Mouse (Mus musculus): ENCODE data around the gene Smim4. TPM values are rescaled to one million over a fixed set of nuclear protein-coding genes. Genes with fewer than 3 reads are reported as not detected.
A peak's percentile ranks its signal among the peaks of the same experiment; 100 is the strongest.

The Smim4 gene
- polyA plus RNA-seq, 1 experiment from 2014 or later: 90.8 TPM

GRCm38 (mm10) chr14:31165991-31166630, 37.4 kb upstream of the Smim4 start:
- 20% methylated on average over 10 of the region's 10 CpGs for WGBS (ENCODE audit: insufficient replicate concordance)
- H3K9me3 ChIP-seq (replicated peaks): no peaks in the 10 kb centered on the region
- H3K4me2 ChIP-seq: peak overlapping the region; percentile 26
- DNase-seq (no peak), ATAC-seq (ENCODE audit: low read depth) (peak; percentile 26; the same call in 1 of the 2 replicates)
- H3K4me3 ChIP-seq (replicated peaks): peak overlapping the region; percentile 32; the same call in 1 of the 2 replicates
- peaks cover 82% of the 10 kb centered on the region for H3K4me1 ChIP-seq (replicated peaks)
- peak overlapping the region; percentile 25; the same call in 1 of the 2 replicates for H3K27ac ChIP-seq
- H3K27me3 ChIP-seq: peaks cover 38% of the 10 kb centered on the region
- peaks cover 10% of the 10 kb centered on the region for H3K36me3 ChIP-seq
- peak overlapping the region; percentile 2; the same call in 1 of the 2 replicates for H3K9ac ChIP-seq

GRCm38 (mm10) chr14:31165458-31165857, 36.7 kb upstream of the Smim4 start:
- Histone ChIP-seq H3K9me3 (replicated peaks) (no peaks in the 10 kb centered on the region), H3K27me3 (peaks cover 38% of the 10 kb centered on the region), H3K4me2 (0 out of 2 replicates have a peak overlapping the region, but pooled peaks have one; percentile 6), H3K9ac (no peak overlapping the region), H3K27ac (no peak overlapping the region; the same call in 1 of the 2 replicates), H3K36me3 (peaks cover 3% of the 10 kb centered on the region), H3K4me3 (replicated peaks) (no peak overlapping the region), H3K4me1 (replicated peaks) (peaks cover 87% of the 10 kb centered on the region)
- WGBS (ENCODE audit: insufficient replicate concordance): 43% methylated on average over 7 of the region's 7 CpGs
- DNase-seq (no peak), ATAC-seq (ENCODE audit: low read depth) (no peak)

GRCm38 (mm10) chr14:31165010-31165409, 36.3 kb upstream of the Smim4 start:
- no peak for ATAC-seq (ENCODE audit: low read depth)
- Histone ChIP-seq H3K27ac (no peak overlapping the region), H3K9ac (no peak overlapping the region), H3K4me3 (replicated peaks) (no peak overlapping the region), H3K27me3 (peaks cover 38% of the 10 kb centered on the region), H3K4me2 (no peak overlapping the region), H3K4me1 (replicated peaks) (peaks cover 84% of the 10 kb centered on the region), H3K36me3 (no peaks in the 10 kb centered on the region), H3K9me3 (replicated peaks) (no peaks in the 10 kb centered on the region)
- DNase-seq: no peak
- 49% methylated on average over 2 of the region's 2 CpGs for WGBS (ENCODE audit: insufficient replicate concordance)

GRCm38 (mm10) chr14:31164067-31164466, 35.3 kb upstream of the Smim4 start:
- H3K9me3 ChIP-seq (replicated peaks): no peaks in the 10 kb centered on the region
- peaks cover 38% of the 10 kb centered on the region for H3K27me3 ChIP-seq
- ATAC-seq (ENCODE audit: low read depth) (0 out of 2 replicates have a peak, but pooled peaks have one; percentile 6), DNase-seq (peak; percentile 28)
- peak overlapping the region; percentile 19 for H3K4me2 ChIP-seq
- 0 out of 2 replicates have a peak overlapping the region, but pooled peaks have one; percentile 9 for H3K9ac ChIP-seq
- no peaks in the 10 kb centered on the region for H3K36me3 ChIP-seq
- peak overlapping the region; percentile 34 for H3K27ac ChIP-seq
- H3K4me3 ChIP-seq (replicated peaks): no peak overlapping the region
- 28% methylated on average over 8 of the region's 8 CpGs for WGBS (ENCODE audit: insufficient replicate concordance)
- H3K4me1 ChIP-seq (replicated peaks): peaks cover 79% of the 10 kb centered on the region

GRCm38 (mm10) chr14:31161638-31162037, 32.9 kb upstream of the Smim4 start:
- peak overlapping the region; percentile 43 for H3K4me2 ChIP-seq
- H3K9ac ChIP-seq: no peak overlapping the region
- peaks cover 64% of the 10 kb centered on the region for H3K4me1 ChIP-seq (replicated peaks)
- no peak overlapping the region for H3K4me3 ChIP-seq (replicated peaks)
- H3K27ac ChIP-seq: 0 out of 2 replicates have a peak overlapping the region, but pooled peaks have one; percentile 43
- no peaks in the 10 kb centered on the region for H3K36me3 ChIP-seq
- DNase-seq (no peak), ATAC-seq (ENCODE audit: low read depth) (no peak)
- H3K9me3 ChIP-seq (replicated peaks): no peaks in the 10 kb centered on the region
- 72% methylated on average over 10 of the region's 10 CpGs for WGBS (ENCODE audit: insufficient replicate concordance)
- H3K27me3 ChIP-seq: peaks cover 18% of the 10 kb centered on the region

GRCm38 (mm10) chr14:31161191-31161590, 32.4 kb upstream of the Smim4 start:
- no peak overlapping the region for H3K9ac ChIP-seq
- H3K4me1 ChIP-seq (replicated peaks): peaks cover 60% of the 10 kb centered on the region
- no peak for DNase-seq
- peak overlapping the region; percentile 43 for H3K4me2 ChIP-seq
- 71% methylated on average over 7 of the region's 7 CpGs for WGBS (ENCODE audit: insufficient replicate concordance)
- ATAC-seq (ENCODE audit: low read depth): no peak
- H3K27me3 ChIP-seq: peaks cover 15% of the 10 kb centered on the region
- peak overlapping the region; percentile 47; the same call in 1 of the 2 replicates for H3K27ac ChIP-seq
- no peak overlapping the region for H3K4me3 ChIP-seq (replicated peaks)
- H3K36me3 ChIP-seq: no peaks in the 10 kb centered on the region
- H3K9me3 ChIP-seq (replicated peaks): no peaks in the 10 kb centered on the region

GRCm38 (mm10) chr14:31160196-31161150, 31.7 kb upstream of the Smim4 start:
- no peaks in the 10 kb centered on the region for H3K9me3 ChIP-seq (replicated peaks)
- H3K4me1 ChIP-seq (replicated peaks): peaks cover 53% of the 10 kb centered on the region
- 57% methylated on average over 27 of the region's 27 CpGs for WGBS (ENCODE audit: insufficient replicate concordance)
- peak overlapping the region; percentile 43 for H3K4me2 ChIP-seq
- H3K27ac ChIP-seq: peak overlapping the region; percentile 47
- H3K4me3 ChIP-seq (replicated peaks): 0 out of 2 replicates have a peak overlapping the region, but pooled peaks have one; percentile 12
- peak; percentile 65 for ATAC-seq (ENCODE audit: low read depth)
- 0 out of 2 replicates have a peak, but pooled peaks cover 1% of the 10 kb centered on the region for H3K36me3 ChIP-seq
- DNase-seq: no peak
- H3K27me3 ChIP-seq: peaks cover 15% of the 10 kb centered on the region
- H3K9ac ChIP-seq: no peak overlapping the region

GRCm38 (mm10) chr14:31145694-31146093, 16.9 kb upstream of the Smim4 start:
- Histone ChIP-seq H3K9me3 (replicated peaks) (no peaks in the 10 kb centered on the region), H3K27ac (no peak overlapping the region), H3K4me3 (replicated peaks) (no peak overlapping the region), H3K27me3 (0 out of 2 replicates have a peak, but pooled peaks cover under 1% of the 10 kb centered on the region), H3K9ac (no peak overlapping the region), H3K4me2 (no peak overlapping the region), H3K36me3 (peaks cover 41% of the 10 kb centered on the region), H3K4me1 (replicated peaks) (no peaks in the 10 kb centered on the region)
- 87% methylated on average over 11 of the region's 11 CpGs for WGBS (ENCODE audit: insufficient replicate concordance)
- no peak for ATAC-seq (ENCODE audit: low read depth)
- DNase-seq: no peak

- no peak overlapping the region for H3K9ac ChIP-seq
- H3K27ac ChIP-seq: no peak overlapping the region
- H3K4me2 ChIP-seq: no peak overlapping the region
- no peaks in the 10 kb centered on the region for H3K4me1 ChIP-seq (replicated peaks)
- H3K36me3 ChIP-seq: peaks cover 85% of the 10 kb centered on the region
- H3K9me3 ChIP-seq (replicated peaks): no peaks in the 10 kb centered on the region
- no peaks in the 10 kb centered on the region for H3K27me3 ChIP-seq
- ATAC-seq (ENCODE audit: low read depth): no peak
- H3K4me3 ChIP-seq (replicated peaks): no peak overlapping the region
- DNase-seq: no peak
- 86% methylated on average over 14 of the region's 14 CpGs for WGBS (ENCODE audit: insufficient replicate concordance)
Measured at GRCm38 (mm10) chr14:31141011-31141410, 12.3 kb upstream of the Smim4 start.

GRCm38 (mm10) chr14:31140141-31140540, 11.4 kb upstream of the Smim4 start:
- 80% methylated on average over 15 of the region's 15 CpGs for WGBS (ENCODE audit: insufficient replicate concordance)
- Histone ChIP-seq H3K4me2 (no peak overlapping the region), H3K36me3 (peaks cover 90% of the 10 kb centered on the region), H3K9ac (no peak overlapping the region), H3K4me3 (replicated peaks) (no peak overlapping the region), H3K4me1 (replicated peaks) (no peaks in the 10 kb centered on the region), H3K27ac (no peak overlapping the region), H3K27me3 (no peaks in the 10 kb centered on the region), H3K9me3 (replicated peaks) (no peaks in the 10 kb centered on the region)
- DNase-seq (no peak), ATAC-seq (ENCODE audit: low read depth) (no peak)

- peaks cover 92% of the 10 kb centered on the region for H3K36me3 ChIP-seq
- WGBS (ENCODE audit: insufficient replicate concordance): 49% methylated on average over 12 of the region's 12 CpGs
Measured at GRCm38 (mm10) chr14:31139666-31140065, 10.9 kb upstream of the Smim4 start.

More at GRCm38 (mm10) chr14:31139666-31140065, 10.9 kb upstream of the Smim4 start:
- H3K27ac ChIP-seq: no peak overlapping the region
- ATAC-seq (ENCODE audit: low read depth) (no peak), DNase-seq (no peak)
- no peak overlapping the region for H3K9ac ChIP-seq
- H3K4me3 ChIP-seq (replicated peaks): no peak overlapping the region
- H3K4me1 ChIP-seq (replicated peaks): no peaks in the 10 kb centered on the region
- no peaks in the 10 kb centered on the region for H3K27me3 ChIP-seq
- H3K4me2 ChIP-seq: no peak overlapping the region
- no peaks in the 10 kb centered on the region for H3K9me3 ChIP-seq (replicated peaks)
